Mouse (Mus musculus) large intestine, adult 2 months (tissue): ENCODE measurements around the gene Tsku. TPM values are rescaled to one million over a fixed set of nuclear protein-coding genes. Genes with fewer than 3 reads are reported as not detected.

Source experiments
- DNase-seq: peaks from one replicate; pipeline ENCODE4 v3.0.0-alpha.2; 2012; ENCODE audit warnings: low read depth, low spot score
- WGBS: fragments of 180-500 bp; shearing (Covaris S2); methylation state at CpG from one replicate; pipeline ENCODE4 v1.1.7; 2018; 5-methylcytosine and 5-hydroxymethylcytosine counted together
- polyA plus RNA-seq: library from polyadenylated mRNA; depleted of rRNA; stranded (reverse); fragments of >200 nt; gene quantifications from 2 replicates; pipeline ENCODE4 v1.2.3, GENCODE M21; 2012

Tsku gene
- polyA plus RNA-seq, 1 experiment: 5.5 TPM

DNA sequence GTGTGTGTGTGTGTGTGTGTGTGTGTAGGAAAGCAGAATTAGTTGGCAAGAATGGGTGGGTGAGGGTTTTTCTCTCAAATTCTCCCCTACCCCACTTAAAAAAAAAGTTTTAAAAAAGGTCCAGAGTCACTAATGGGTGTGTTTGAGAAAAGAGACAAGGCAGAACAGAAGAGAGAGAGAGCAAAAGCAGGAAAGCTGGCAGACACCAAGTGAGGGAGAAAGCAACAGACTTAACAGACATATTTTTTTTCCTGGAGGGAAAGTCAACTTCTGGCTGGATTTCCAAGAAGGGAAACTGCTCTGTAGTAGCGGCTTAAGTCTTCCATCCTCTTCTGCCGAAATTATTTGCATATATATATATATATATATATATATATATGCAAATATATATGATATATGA is 534 bp upstream of the Tsku start:
- 13% methylated on average over 2 of the region's 2 CpGs for WGBS
- no peak for DNase-seq

DNA sequence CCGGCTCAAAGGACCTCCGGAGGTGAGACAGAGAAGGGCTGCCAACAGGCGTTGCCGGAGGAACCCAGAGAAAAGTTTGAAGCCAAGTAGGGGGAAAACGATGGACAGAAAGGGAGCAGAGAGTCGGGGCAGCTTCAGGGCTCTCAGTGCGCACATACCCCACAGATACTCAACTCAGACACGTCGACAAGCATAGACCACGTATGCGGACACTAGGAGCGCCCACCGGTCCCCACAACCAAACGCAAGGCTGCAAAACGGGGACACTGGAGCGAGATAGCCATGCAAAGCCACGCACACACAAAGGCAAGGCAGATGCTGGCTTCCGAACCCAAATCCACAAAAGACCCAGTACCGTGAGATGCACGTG is 522 bp downstream of the Tsku start:
- WGBS: under 1% methylated on average over 20 of the region's 20 CpGs
- no peak for DNase-seq

DNA sequence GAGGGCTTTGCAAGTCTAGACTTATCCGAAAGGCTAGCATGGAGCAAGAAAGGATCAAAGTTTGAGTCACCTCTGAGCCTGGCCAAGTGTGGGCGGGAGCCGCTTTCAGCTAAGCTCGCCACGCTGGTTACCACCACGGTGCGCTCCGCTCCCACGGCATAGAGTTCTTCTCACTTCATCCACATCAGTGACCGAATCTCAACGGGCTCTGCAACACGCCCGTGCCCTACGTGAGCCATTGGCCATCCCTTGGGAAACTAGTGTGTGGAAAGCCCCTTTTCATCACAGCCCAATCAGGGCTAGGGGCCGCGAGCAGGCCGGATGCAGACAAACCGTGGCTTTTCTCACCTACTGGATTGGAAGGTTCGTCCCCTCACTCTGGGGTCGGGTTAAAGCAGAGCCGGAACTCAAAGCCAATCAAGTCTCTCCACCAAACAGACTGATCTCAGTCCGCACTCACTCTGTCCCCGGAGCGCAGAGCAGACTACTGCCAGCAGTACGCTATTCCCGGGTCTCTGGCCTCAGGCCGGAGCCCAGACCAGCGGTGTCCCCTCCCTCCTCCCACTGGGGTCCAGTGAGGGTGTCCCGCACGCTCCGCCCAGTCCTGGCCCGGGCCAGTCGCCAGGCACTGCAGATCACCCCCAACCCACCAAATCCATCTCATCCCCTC is 1.0 kb downstream of the Tsku start:
- no peak for DNase-seq
- 4% methylated on average over 33 of the region's 33 CpGs for WGBS

DNA sequence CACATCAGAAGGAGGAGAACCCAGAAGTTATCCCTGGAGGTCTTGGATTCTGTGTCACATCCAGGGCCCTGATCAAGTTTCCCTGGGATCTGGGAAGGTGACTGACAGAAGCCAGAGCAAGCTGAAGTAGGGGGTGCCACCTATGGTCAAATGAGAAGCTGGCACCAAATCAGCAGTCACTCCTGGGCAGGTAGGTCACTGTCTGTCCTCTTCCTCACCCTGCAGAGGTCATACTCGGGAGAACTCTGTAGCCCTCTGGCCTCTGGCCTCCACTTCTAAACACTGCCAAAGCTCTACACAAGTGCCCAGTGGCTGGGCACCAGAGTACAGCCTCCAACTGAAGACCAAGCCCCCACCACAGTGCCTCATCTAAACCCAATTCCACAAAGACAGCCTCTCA is 3.1 kb downstream of the Tsku start:
- no peak for DNase-seq
- WGBS: 89% methylated on average over 1 of the region's 1 CpGs

- DNase-seq: no peak
- 79% methylated on average over 5 of the region's 5 CpGs for WGBS
Observed at GRCm38 (mm10) chr7:98357324-98357723, 3.8 kb downstream of the Tsku start.

DNA sequence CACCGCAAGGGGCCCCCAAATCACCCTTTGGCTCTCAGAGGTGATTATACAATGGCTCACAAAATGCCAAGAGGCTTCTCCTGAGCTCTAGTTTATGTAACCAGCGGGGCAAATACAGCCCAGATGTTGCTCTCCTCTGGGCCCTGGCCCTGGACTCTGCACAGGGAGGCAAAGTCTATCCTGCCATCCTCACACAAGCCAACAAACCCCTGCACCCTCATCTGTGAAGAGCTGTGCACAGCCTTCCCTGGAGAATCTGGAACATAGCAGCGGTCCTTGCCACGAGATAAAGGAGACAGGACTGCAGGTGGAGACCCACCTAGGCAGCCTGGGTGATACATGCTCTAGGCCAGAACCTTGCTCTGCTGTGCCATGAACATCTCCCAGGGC is 6.2 kb downstream of the Tsku start:
- 50% methylated on average over 4 of the region's 4 CpGs for WGBS
- no peak for DNase-seq

DNA sequence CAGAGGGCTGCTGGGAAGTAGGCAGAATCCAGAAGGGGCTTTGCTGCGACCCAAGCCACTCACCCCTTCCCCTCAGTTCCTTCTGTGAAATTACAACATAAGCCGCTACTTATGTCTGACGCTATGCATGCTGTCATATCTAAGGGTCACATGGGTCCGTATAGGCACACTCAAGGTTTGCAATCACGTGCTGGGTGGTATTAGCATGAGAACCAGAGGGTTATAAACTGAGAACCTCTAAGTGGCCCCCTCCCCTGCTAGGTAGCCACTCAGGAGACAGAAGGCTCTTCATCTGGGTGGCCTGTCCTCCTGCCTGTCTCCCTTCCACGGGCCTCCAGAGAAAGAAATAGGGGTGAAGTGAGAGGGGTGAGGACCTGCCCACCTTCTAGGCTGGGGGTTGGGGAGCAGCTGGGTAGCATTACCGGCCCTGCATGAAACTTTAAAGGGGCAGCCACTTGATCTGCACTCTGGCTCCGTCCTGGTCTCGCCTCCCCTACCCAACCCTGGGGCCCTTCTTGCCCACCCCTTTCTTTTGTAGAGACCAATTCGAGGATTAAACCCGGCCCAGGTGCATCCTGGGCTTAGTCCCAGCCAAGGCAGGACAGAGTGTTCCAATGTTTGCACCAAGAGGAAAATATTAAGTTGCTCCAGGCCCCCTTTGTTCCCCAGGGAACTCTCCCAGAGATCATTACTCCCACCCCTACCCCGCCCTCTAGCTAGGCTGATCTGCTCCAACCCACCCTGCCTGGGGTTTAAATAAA is 6.8 kb downstream of the Tsku start:
- DNase-seq: no peak
- 62% methylated on average over 12 of the region's 12 CpGs for WGBS

GRCm38 (mm10) chr7:98353616-98354015 is 7.5 kb downstream of the Tsku start:
- no peak for DNase-seq
- WGBS: 94% methylated on average over 5 of the region's 5 CpGs

- no peak for DNase-seq
- 93% methylated on average over 3 of the region's 3 CpGs for WGBS
Observed at GRCm38 (mm10) chr7:98351523-98351922, 9.6 kb downstream of the Tsku start.

GRCm38 (mm10) chr7:98349821-98350220 is 11.3 kb downstream of the Tsku start:
- DNase-seq: no peak
- WGBS: 92% methylated on average over 6 of the region's 6 CpGs

- DNase-seq: peak; percentile 56
- 16% methylated on average over 5 of the region's 5 CpGs for WGBS
Observed at GRCm38 (mm10) chr7:98349096-98349495, 12.0 kb downstream of the Tsku start.

- no peak for DNase-seq
- WGBS: 43% methylated on average over 7 of the region's 7 CpGs
Observed at GRCm38 (mm10) chr7:98348043-98348442, 13.1 kb downstream of the Tsku start.

DNA sequence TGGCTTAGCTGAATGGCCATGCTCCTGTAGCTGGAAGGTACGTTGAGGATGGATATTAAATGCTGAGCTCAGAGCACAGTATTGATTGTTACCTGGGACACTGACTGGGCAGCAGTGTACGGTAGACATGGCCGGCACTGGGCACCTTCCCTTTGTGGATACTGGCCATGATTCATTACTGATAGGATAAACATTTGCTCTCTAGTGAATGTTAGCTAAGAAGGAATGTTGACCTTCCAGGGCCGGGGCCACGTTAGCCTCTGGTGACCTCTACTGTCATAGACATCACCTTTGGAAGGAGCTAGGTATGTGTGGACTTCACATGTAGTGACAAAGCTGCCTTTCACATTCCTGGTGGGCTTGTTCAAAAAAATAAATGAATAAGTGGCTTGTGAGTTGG is 13.7 kb downstream of the Tsku start:
- WGBS: 22% methylated on average over 5 of the region's 5 CpGs
- DNase-seq: no peak

GRCm38 (mm10) chr7:98345036-98345435 is 16.1 kb downstream of the Tsku start:
- no peak for DNase-seq
- WGBS: 69% methylated on average over 6 of the region's 6 CpGs

GRCm38 (mm10) chr7:98344361-98344760 is 16.8 kb downstream of the Tsku start:
- no peak for DNase-seq
- 33% methylated on average over 3 of the region's 3 CpGs for WGBS

DNA sequence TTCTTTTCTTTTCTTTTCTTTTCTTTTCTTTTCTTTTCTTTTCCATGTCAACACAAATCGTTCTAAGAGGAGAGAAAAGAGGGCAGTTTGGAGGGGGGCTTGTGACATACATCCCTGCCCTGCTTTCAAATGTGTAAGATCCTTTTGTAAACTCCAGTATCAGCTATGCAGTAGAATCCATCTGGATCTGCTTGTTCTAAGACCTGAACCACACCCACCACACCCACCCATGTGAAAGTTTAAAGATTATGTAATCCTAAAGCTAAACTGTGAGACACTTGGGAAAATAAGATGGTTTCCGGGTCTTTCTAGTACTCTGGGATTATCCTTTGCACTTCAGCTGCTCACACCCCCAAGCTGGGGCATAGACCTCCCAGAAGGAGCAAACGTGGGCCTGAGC is 18.9 kb downstream of the Tsku start:
- WGBS: 36% methylated on average over 3 of the region's 3 CpGs
- DNase-seq: no peak

DNA sequence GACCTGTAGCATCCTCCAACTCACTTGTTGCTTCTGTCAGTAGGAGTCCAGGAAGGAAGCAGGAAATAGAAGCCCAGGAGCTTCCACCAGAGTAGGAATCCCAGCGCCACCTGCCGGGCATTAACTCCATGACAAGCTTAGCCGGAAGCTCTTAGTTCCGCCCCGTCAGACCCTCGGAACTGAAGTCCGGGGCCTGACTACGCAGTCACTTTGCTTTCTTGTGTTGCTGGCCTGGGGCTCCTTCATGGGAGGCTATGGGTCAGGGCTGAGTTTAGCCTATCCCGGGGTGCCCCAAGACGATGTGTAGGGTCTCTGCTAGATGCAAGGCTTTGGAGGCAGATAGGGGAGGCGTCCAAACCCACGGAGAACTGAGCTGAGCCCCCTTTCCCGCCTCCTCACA is 19.7 kb downstream of the Tsku start:
- 2% methylated on average over 13 of the region's 13 CpGs for WGBS
- peak; percentile 57 for DNase-seq

DNA sequence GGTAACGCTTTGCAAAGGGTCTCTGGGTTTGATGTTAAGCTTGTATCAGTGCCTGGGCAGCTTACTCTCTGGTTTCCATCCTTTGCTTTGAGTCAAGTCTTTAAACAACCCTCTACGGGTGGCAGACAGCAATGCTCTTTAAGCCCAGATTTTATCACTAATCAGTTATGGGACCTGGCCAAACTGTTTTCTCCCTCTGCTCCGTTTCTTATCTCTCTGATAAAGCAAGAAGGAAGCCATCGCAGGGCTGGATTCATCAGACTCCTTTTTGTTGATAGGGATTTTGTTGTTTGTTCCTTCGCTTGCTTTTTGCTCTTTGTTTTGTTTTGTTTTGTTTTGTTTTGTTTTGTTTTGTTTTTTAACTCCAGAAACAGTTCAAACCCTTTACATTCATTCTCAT is 20.8 kb downstream of the Tsku start:
- no peak for DNase-seq
- 71% methylated on average over 5 of the region's 5 CpGs for WGBS

DNA sequence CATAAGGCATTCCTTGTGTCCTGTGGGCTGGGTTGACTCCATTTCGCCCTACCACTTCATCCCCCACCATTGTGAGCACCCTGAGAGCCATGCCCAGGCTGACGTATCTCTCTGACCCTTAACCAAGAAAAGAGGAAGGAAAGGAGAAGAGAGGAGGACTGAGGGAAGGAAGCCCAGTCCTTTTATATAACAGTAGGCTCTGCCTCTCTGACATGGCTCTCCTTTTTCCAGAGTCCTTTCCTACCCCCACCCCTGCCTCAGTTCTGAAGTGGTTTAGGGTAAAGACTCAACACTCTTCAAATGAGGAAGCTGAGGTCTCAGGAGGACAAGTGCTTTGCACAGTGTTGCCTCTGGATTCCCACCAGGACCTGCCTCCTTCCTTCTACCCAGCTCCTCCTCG is 27.1 kb downstream of the Tsku start:
- 86% methylated on average over 3 of the region's 3 CpGs for WGBS
- DNase-seq: no peak

DNA sequence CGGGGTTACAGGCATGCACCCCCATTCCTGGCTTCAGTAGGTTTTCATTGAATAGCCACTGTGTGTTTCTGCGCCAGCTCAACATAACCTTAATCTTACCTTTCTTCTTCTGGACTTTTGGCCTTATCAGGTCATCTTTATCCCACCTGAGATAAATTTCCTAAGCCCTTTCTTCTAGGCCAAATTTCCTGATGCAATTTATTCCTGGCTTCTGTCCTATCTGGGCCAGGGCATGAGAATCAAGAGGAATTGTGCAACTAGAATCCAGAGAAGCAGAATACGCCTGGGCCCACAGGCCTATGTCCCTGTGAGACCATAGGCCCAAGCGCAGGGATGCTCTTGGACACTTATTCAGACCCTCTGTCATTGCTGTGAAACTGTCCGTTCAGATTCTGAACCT is 27.6 kb downstream of the Tsku start:
- WGBS: 89% methylated on average over 5 of the region's 5 CpGs

GRCm38 (mm10) chr7:98332678-98333397 is 28.3 kb downstream of the Tsku start:
- 50% methylated on average over 5 of the region's 5 CpGs for WGBS
- no peak for DNase-seq

More for the DNA sequence above, 27.6 kb downstream of the Tsku start:
- no peak for DNase-seq
